Mouse (Mus musculus) hindbrain, postnatal 0 days (tissue): ENCODE data around the gene Sp3. TPM values are rescaled to one million over a fixed set of nuclear protein-coding genes. Genes with fewer than 3 reads are reported as not detected.
"Not testable (repeated sequence)": the region's sequence is repeated elsewhere in the genome, so short reads cannot be mapped to it uniquely, and the experiment has no call there.

Source experiments
- ATAC-seq: fragments of 200-750 bp; cut with Nextera tagmentation; 2 replicates; pipeline ENCODE4 v1.8.0; 2017; ENCODE audit warnings: mild to moderate bottlenecking, moderate TSS enrichment, moderate library complexity
- DNase-seq: peaks from one replicate; pipeline ENCODE4 v3.0.0-alpha.2; 2015; ENCODE audit warnings: low spot score
- H3K27ac ChIP-seq: fragments of 300-500 bp; sonication (generic); 2 replicates; pipeline ENCODE4 v1.5.1; 2014; ENCODE audit warnings: mild to moderate bottlenecking
- H3K27me3 ChIP-seq: fragments of 300-500 bp; sonication (generic); 2 replicates; pipeline ENCODE4 v1.6.1; 2014; ENCODE audit warnings: low read length, mixed read lengths; ENCODE audit not compliant: insufficient read depth
- H3K36me3 ChIP-seq: fragments of 300-500 bp; sonication (generic); 2 replicates; pipeline ENCODE4 v1.6.1; 2014; ENCODE audit warnings: low read length, mixed read lengths; ENCODE audit not compliant: insufficient read depth
- H3K4me1 ChIP-seq: fragments of 300-500 bp; sonication (generic); 2 replicates; pipeline ENCODE4 v1.6.1; 2014; ENCODE audit warnings: antibody characterized with exemption, low read length, mixed read lengths; ENCODE audit not compliant: insufficient read depth
- H3K4me2 ChIP-seq: fragments of 300-500 bp; sonication (generic); 2 replicates; pipeline ENCODE4 v1.6.1; 2014; ENCODE audit warnings: low read depth, mild to moderate bottlenecking, low read length, moderate library complexity, mixed read lengths
- H3K4me3 ChIP-seq: fragments of 300-500 bp; sonication (generic); 2 replicates; pipeline ENCODE4 v1.5.1; 2014; ENCODE audit warnings: low read length
- H3K9ac ChIP-seq: fragments of 300-500 bp; sonication (generic); replicated peaks from 2 replicates; pipeline ENCODE4 v1.6.1; 2014; ENCODE audit warnings: mild to moderate bottlenecking, low read length, moderate library complexity, mixed read lengths
- H3K9me3 ChIP-seq: fragments of 300-500 bp; sonication (generic); 2 replicates; pipeline ENCODE4 v1.6.1; 2016; ENCODE audit warnings: low read length, mixed read lengths
- CTCF ChIP-seq: IDR thresholded peaks from 2 replicates; pipeline ENCODE4 v1.5.1; 2016; ENCODE audit warnings: antibody characterized with exemption, control low read depth, low read depth
- WGBS: fragments of 180-500 bp; shearing (Covaris S2); extraction: QIAGEN DNeasy Blood & Tissue Kit; methylation state at CpG from one replicate; pipeline ENCODE4 v1.1.7; 2014; 5-methylcytosine and 5-hydroxymethylcytosine counted together
- polyA plus RNA-seq: library from polyadenylated mRNA; unstranded; fragments of >200 nt; fragmentation: Nextera tagmentation; extraction: Ambion mirVana; gene quantifications from 2 replicates; pipeline ENCODE4 v1.2.1, GENCODE M21; 2015
- total RNA-seq: library from RNA; depleted of rRNA; stranded (reverse); fragments of >200 nt; gene quantifications from 2 replicates; pipeline ENCODE4 v1.2.3, GENCODE M21; 2014

Sp3 gene
- total and polyA plus RNA-seq, 2 experiments from 2014 or later: 24.6 to 91.4 TPM

GRCm38 (mm10) chr2:72913458-72913760, 66.8 kb downstream of the Sp3 start:
- 43% methylated on average over 7 of the region's 7 CpGs for WGBS
- H3K4me1 ChIP-seq: no peaks in the 10 kb centered on the region
- no peaks in the 10 kb centered on the region for H3K9me3 ChIP-seq
- no peak overlapping the region for H3K27ac ChIP-seq
- no peak overlapping the region for H3K9ac ChIP-seq
- no peak overlapping the region for H3K4me3 ChIP-seq
- H3K4me2 ChIP-seq: no peak overlapping the region
- no peaks in the 10 kb centered on the region for H3K36me3 ChIP-seq
- no peak for TF ChIP-seq CTCF
- DNase-seq (peak; percentile 65), ATAC-seq (no peak)
- no peaks in the 10 kb centered on the region for H3K27me3 ChIP-seq

- 64% methylated on average over 11 of the region's 11 CpGs for WGBS
- H3K4me3 ChIP-seq: no peak overlapping the region
- no peaks in the 10 kb centered on the region for H3K9me3 ChIP-seq
- DNase-seq (no peak), ATAC-seq (no peak)
- H3K4me1 ChIP-seq: no peaks in the 10 kb centered on the region
- H3K4me2 ChIP-seq: no peak overlapping the region
- no peaks in the 10 kb centered on the region for H3K27me3 ChIP-seq
- no peaks in the 10 kb centered on the region for H3K36me3 ChIP-seq
- H3K9ac ChIP-seq: no peak overlapping the region
- TF ChIP-seq CTCF: no peak
- H3K27ac ChIP-seq: no peak overlapping the region
Observed at GRCm38 (mm10) chr2:72912708-72913457, 67.4 kb downstream of the Sp3 start.

GRCm38 (mm10) chr2:72911527-72911926, 68.7 kb downstream of the Sp3 start:
- no peak for DNase-seq
- Histone ChIP-seq H3K9ac (no peak overlapping the region), H3K4me3 (no peak overlapping the region), H3K9me3 (no peaks in the 10 kb centered on the region), H3K4me1 (no peaks in the 10 kb centered on the region), H3K4me2 (no peak overlapping the region), H3K36me3 (no peaks in the 10 kb centered on the region), H3K27ac (no peak overlapping the region), H3K27me3 (no peaks in the 10 kb centered on the region)
- no peak for ATAC-seq
- WGBS: 91% methylated on average over 9 of the region's 9 CpGs
- TF ChIP-seq CTCF: no peak

- TF ChIP-seq CTCF: no peak
- Histone ChIP-seq H3K9ac (no peak overlapping the region), H3K4me2 (no peak overlapping the region), H3K9me3 (no peaks in the 10 kb centered on the region), H3K27me3 (no peaks in the 10 kb centered on the region), H3K4me1 (no peaks in the 10 kb centered on the region), H3K36me3 (no peaks in the 10 kb centered on the region), H3K4me3 (no peak overlapping the region), H3K27ac (no peak overlapping the region)
- DNase-seq: no peak
- WGBS: 67% methylated on average over 4 of the region's 4 CpGs
- ATAC-seq: no peak
Observed at GRCm38 (mm10) chr2:72909046-72909445, 71.2 kb downstream of the Sp3 start.

- Histone ChIP-seq H3K4me1 (no peaks in the 10 kb centered on the region), H3K27ac (no peak overlapping the region), H3K27me3 (no peaks in the 10 kb centered on the region), H3K36me3 (no peaks in the 10 kb centered on the region), H3K4me3 (no peak overlapping the region), H3K9me3 (no peaks in the 10 kb centered on the region), H3K9ac (no peak overlapping the region), H3K4me2 (no peak overlapping the region)
- no peak for TF ChIP-seq CTCF
- no peak for ATAC-seq
- DNase-seq: no peak
- WGBS: 84% methylated on average over 20 of the region's 20 CpGs
Observed at GRCm38 (mm10) chr2:72908191-72908910, 71.9 kb downstream of the Sp3 start.

- Histone ChIP-seq H3K27ac (no peak overlapping the region), H3K9me3 (no peaks in the 10 kb centered on the region), H3K4me2 (no peak overlapping the region), H3K4me1 (no peaks in the 10 kb centered on the region), H3K27me3 (no peaks in the 10 kb centered on the region), H3K9ac (no peak overlapping the region), H3K36me3 (no peaks in the 10 kb centered on the region), H3K4me3 (no peak overlapping the region)
- WGBS: 44% methylated on average over 8 of the region's 8 CpGs
- no peak for DNase-seq
- no peak for ATAC-seq
- no peak for TF ChIP-seq CTCF
Observed at GRCm38 (mm10) chr2:72906745-72907144, 73.5 kb downstream of the Sp3 start.

GRCm38 (mm10) chr2:72902816-72903680, 77.2 kb downstream of the Sp3 start:
- H3K4me1 ChIP-seq, DNase-seq, H3K9me3 ChIP-seq, H3K9ac ChIP-seq, H3K27ac ChIP-seq, ATAC-seq, H3K4me3 ChIP-seq, H3K36me3 ChIP-seq, H3K4me2 ChIP-seq, H3K27me3 ChIP-seq: not testable (repeated sequence)
- 89% methylated on average over 16 of the region's 16 CpGs for WGBS
